Mouse (Mus musculus) cortical plate, adult 2 months (tissue): Measurements from ENCODE around the gene Zscan5b.

ENCODE experiments used
- CTCF ChIP-seq: fragments of 200-500 bp; IDR thresholded peaks from 2 replicates; pipeline ENCODE4 v1.5.1; 2011; ENCODE audit warnings: mild to moderate bottlenecking, control low read depth, low read length; ENCODE audit not compliant: insufficient read depth; ENCODE audit errors: extremely low read depth
- POLR2A ChIP-seq: fragments of 200-500 bp; IDR thresholded peaks from 2 replicates; pipeline ENCODE4 v1.6.1; 2011; ENCODE audit warnings: mild to moderate bottlenecking, low read length, control low read depth; ENCODE audit not compliant: insufficient read depth; ENCODE audit errors: extremely low read depth

DNA sequence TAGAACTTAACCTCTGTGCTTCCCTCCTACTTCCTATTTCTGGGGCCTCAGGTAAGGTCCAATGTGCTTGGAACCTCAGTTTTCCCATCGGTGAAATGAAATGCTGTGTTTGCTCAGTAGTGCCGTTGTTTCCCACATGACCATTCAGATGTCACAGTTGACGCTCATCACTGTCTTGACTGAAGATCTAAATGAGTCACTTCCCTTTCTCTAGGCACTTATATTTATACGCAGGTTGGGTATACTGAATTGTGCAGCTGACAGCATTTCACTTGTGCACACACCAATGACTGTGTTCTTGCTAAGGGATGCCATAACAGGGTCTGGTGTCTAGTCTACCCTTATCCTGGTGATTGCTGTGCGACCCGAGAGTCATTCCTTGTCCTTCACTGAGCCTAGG lies 63.3 kb downstream of the Zscan5b start:
- TF ChIP-seq CTCF (no peak), POLR2A (no peak)
